Mouse (Mus musculus): ENCODE results near the gene Ppp1r12c.
A peak's percentile ranks its signal among the peaks of the same experiment; 100 is the strongest.
"Not testable (repeated sequence)": the region's sequence is repeated elsewhere in the genome, so short reads cannot be mapped to it uniquely, and the experiment has no call there.

- peak; percentile 56; the same call in 1 of the 2 replicates for TF ChIP-seq CTCF (IDR thresholded peaks at IDR 0.05; ENCODE audit: extremely low read depth, insufficient read length, insufficient replicate concordance, low read depth, low read length)
- TF ChIP-seq POLR2A (IDR thresholded peaks at IDR 0.05; ENCODE audit: low read depth, low read length): not testable (repeated sequence)
Observed at GRCm38 (mm10) chr7:4524212-4524922, 22.9 kb upstream of the Ppp1r12c start, which contains the start of gene Tnni3.
